Mouse (Mus musculus): Measurements from ENCODE around the gene Nfat5.

- TF ChIP-seq POLR2AphosphoS2 (IDR thresholded peaks at IDR 0.05; ENCODE audit: insufficient read length, low read depth), result no peak
- TF ChIP-seq POLR2A (IDR thresholded peaks at IDR 0.05; ENCODE audit: insufficient read length, low read depth), result no peak
- no peak for TF ChIP-seq E2F4 (IDR thresholded peaks at IDR 0.05; ENCODE audit: insufficient read depth)
- no peak for TF ChIP-seq USF1 (IDR thresholded peaks at IDR 0.05; ENCODE audit: low read depth)
- no peak for TF ChIP-seq TCF12 (IDR thresholded peaks at IDR 0.05; ENCODE audit: insufficient read depth, poor library complexity, severe bottlenecking)
- TF ChIP-seq MAX (IDR thresholded peaks at IDR 0.05; ENCODE audit: low read depth), result no peak
- no peak for TF ChIP-seq REST (IDR thresholded peaks at IDR 0.05; ENCODE audit: insufficient read depth, insufficient read length)
These were observed 49.1 kb upstream of the Nfat5 start for GRCm38 (mm10) chr8:107244218-107244617.
